Mouse (Mus musculus) CH12.LX (cell line): ENCODE results near the gene Prrt2.

Source experiments
- CTCF ChIP-seq, 2 experiments: IDR thresholded peaks in 1 of 2; conservative IDR thresholded peaks in 1 of 2; 2 replicates each; pipeline ENCODE4 v1.5.1; 2011 to 2012; ENCODE audit warnings: low read depth in 2 of 2, low read length in 2 of 2, improper control_type of control experiment in 1 of 2, inconsistent platforms in 1 of 2, mild to moderate bottlenecking in 1 of 2, moderate library complexity in 1 of 2
- EP300 ChIP-seq: IDR thresholded peaks from 2 replicates; pipeline ENCODE4 v1.6.1; 2011; ENCODE audit warnings: low read length, improper control_type of control experiment
- GABPA ChIP-seq: IDR thresholded peaks from 2 replicates; pipeline ENCODE4 v1.6.1; 2012; ENCODE audit warnings: low read depth, low read length, improper control_type of control experiment, inconsistent platforms; ENCODE audit not compliant: insufficient replicate concordance
- MAX ChIP-seq: IDR thresholded peaks from 2 replicates; pipeline ENCODE4 v1.6.1; 2011; ENCODE audit warnings: low read length, improper control_type of control experiment
- NRF1 ChIP-seq: IDR thresholded peaks from 2 replicates; pipeline ENCODE4 v1.6.1; 2014; ENCODE audit warnings: low read depth, mild to moderate bottlenecking, inconsistent platforms, low read length, improper control_type of control experiment, moderate library complexity
- PAX5 ChIP-seq: IDR thresholded peaks from 2 replicates; pipeline ENCODE4 v1.6.1; 2012; ENCODE audit warnings: low read length, inconsistent platforms, mixed read lengths
- POLR2A ChIP-seq: IDR thresholded peaks from 2 replicates; pipeline ENCODE4 v1.6.1; 2011; ENCODE audit warnings: low read depth, mild to moderate bottlenecking, improper control_type of control experiment, low read length

GRCm38 (mm10) chr7:127012374-127012773 lies 8.6 kb downstream of the Prrt2 start:
- TF ChIP-seq CTCF (conservative IDR thresholded peaks at IDR 0.05 in 1 of 2, IDR thresholded peaks at IDR 0.05 in 1 of 2; ENCODE audit: low read depth in 2 of 2, low read length in 2 of 2), result no peak
- TF ChIP-seq MAX, result no peak
- no peak for TF ChIP-seq EP300
- no peak for TF ChIP-seq NRF1
- TF ChIP-seq GABPA, result no peak
- TF ChIP-seq POLR2A, result no peak
- no peak for TF ChIP-seq PAX5
